Comparison of ENCODE assay signal across 8 mouse cellular contexts in the genomic region with DNA sequence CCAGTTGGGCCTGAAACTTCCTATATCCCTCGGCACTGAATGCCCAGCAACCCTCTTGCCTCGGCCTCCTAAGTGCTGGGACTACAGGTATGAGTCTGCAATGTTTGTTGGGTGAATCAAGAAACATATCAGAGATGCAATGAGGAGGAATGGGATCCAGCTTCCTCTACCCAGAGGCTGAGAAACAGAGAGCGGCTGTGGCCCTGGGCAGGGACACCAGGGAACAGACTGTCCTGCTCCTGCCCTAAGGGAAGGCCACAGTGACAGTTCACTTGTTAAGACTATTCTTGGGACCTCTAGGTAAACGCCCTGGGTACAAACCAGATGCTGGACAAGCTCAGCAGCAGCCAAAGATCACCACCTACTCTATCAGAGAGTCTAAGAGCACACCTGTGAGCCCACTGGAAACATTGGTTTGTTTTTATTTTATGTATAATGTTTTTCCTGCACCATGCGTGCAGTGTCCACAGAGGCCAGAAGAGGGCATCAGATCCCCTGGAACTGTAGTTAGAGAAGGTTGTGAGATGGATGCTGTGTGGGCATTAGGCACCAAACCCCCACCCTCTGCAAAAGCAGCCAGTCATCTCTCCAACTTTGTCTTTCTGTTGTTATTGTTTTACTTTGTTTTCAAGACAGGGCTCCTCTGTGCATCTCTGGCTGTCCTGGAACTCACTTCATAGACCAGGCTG. TPM values are rescaled to one million over a fixed set of nuclear protein-coding genes. Genes with fewer than 3 reads are reported as not detected.
A peak's percentile ranks its signal among the peaks of the same experiment; 100 is the strongest.
DNase-seq lines count a peak whose midpoint lies in the region; ATAC-seq and TF ChIP-seq lines count a peak whose summit lies in the region.

No protein-coding gene starts in this region.

- no peak overlapping the region for H3K27ac ChIP-seq in hindbrain, postnatal 0 days
- no peak overlapping the region for H3K27ac ChIP-seq in hindbrain, embryonic 13.5 days
- H3K27ac ChIP-seq in embryonic fibroblast, embryonic 13.5 days (ENCODE audit: insufficient read depth, low read length) = no peak overlapping the region

- H3K4me3 ChIP-seq in hindbrain, postnatal 0 days (ENCODE audit: low read length) = no peak overlapping the region
- H3K4me3 ChIP-seq in hindbrain, embryonic 13.5 days = no peak overlapping the region
- no peak overlapping the region for H3K4me3 ChIP-seq in embryonic fibroblast, embryonic 13.5 days (ENCODE audit: insufficient read depth, low read length)

- no peak overlapping the region for H3K4me2 ChIP-seq in hindbrain, postnatal 0 days (ENCODE audit: low read depth, low read length)
- H3K4me2 ChIP-seq in hindbrain, embryonic 13.5 days = no peak overlapping the region

- no peak for TF ChIP-seq POLR2A in embryonic fibroblast, embryonic 13.5 days (IDR thresholded peaks at IDR 0.05; ENCODE audit: low read depth, low read length)

- DNase-seq in hindbrain, postnatal 0 days (ENCODE audit: low spot score) = peak; percentile 48
- peak; percentile 73 for DNase-seq in CD4-positive, CD25-positive, alpha-beta regulatory T cell, adult 2 months (ENCODE audit: low read depth, low spot score)
- peak; percentile 49 for DNase-seq in R1 (ENCODE audit: low read depth, low spot score)
- DNase-seq in lung, postnatal 14 days = peak; percentile 76
- DNase-seq in testis, postnatal 10 days (ENCODE audit: low spot score) = peak; percentile 80
- no peak for DNase-seq in yolk sac, embryonic 10.5 days (ENCODE audit: low spot score)

- TF ChIP-seq CTCF in hindbrain, postnatal 0 days (IDR thresholded peaks at IDR 0.05; ENCODE audit: low read depth) = peak; percentile 81
- peak; percentile 64; the same call in 1 of the 2 replicates for TF ChIP-seq CTCF in embryonic fibroblast, embryonic 13.5 days (IDR thresholded peaks at IDR 0.05; ENCODE audit: borderline replicate concordance, insufficient read depth, low read length)

- no peaks in the 10 kb centered on the region for H3K4me1 ChIP-seq in hindbrain, postnatal 0 days (ENCODE audit: insufficient read depth, low read length)
- peaks cover 9% of the 10 kb centered on the region for H3K4me1 ChIP-seq in hindbrain, embryonic 13.5 days (replicated peaks)
- H3K4me1 ChIP-seq in embryonic fibroblast, embryonic 13.5 days (ENCODE audit: control insufficient read depth, insufficient read depth, low read length) = peaks cover 7% of the 10 kb centered on the region

- ATAC-seq in hindbrain, postnatal 0 days = 0 out of 2 replicates have a peak, but pooled peaks have one; percentile 31
- no peak for ATAC-seq in hindbrain, embryonic 13.5 days (ENCODE audit: low FRiP score)

- H3K9ac ChIP-seq in hindbrain, postnatal 0 days (replicated peaks; ENCODE audit: low read length) = no peak overlapping the region
- no peak overlapping the region for H3K9ac ChIP-seq in hindbrain, embryonic 13.5 days

- WGBS in hindbrain, postnatal 0 days = 65% methylated on average over 5 of the region's 5 CpGs
- 66% methylated on average over 5 of the region's 5 CpGs for WGBS in hindbrain, embryonic 13.5 days

- no peaks in the 10 kb centered on the region for H3K27me3 ChIP-seq in hindbrain, postnatal 0 days (ENCODE audit: insufficient read depth, low read length)
- no peaks in the 10 kb centered on the region for H3K27me3 ChIP-seq in hindbrain, embryonic 13.5 days

- peaks cover 12% of the 10 kb centered on the region for H3K36me3 ChIP-seq in hindbrain, postnatal 0 days (ENCODE audit: insufficient read depth, low read length)
- H3K36me3 ChIP-seq in hindbrain, embryonic 13.5 days = peaks cover 54% of the 10 kb centered on the region

- H3K9me3 ChIP-seq in hindbrain, postnatal 0 days (ENCODE audit: low read length) = no peaks in the 10 kb centered on the region
- H3K9me3 ChIP-seq in hindbrain, embryonic 13.5 days = no peaks in the 10 kb centered on the region

RNA-seq across cellular contexts. Expression of gene Gpx3, which starts 29.3 kb away (rescaled TPM):
- 28.5 and 30.5 TPM in 2 replicates for total RNA-seq in hindbrain, postnatal 0 days (2014; rRNA removed)
- 78.0 and 78.1 TPM in 2 replicates for polyA plus RNA-seq in hindbrain, postnatal 0 days (2015; fragmentation: Nextera tagmentation; extraction: Ambion mirVana)
- 50.2 and 54.0 TPM in 2 replicates for polyA plus RNA-seq in hindbrain, embryonic 13.5 days (2015; fragmentation: Nextera tagmentation; extraction: Ambion mirVana)
- 58.7 and 65.8 TPM in 2 replicates for polyA plus RNA-seq in embryonic fibroblast, embryonic 13.5 days (2011; ENCODE audit: insufficient read length, low read depth, missing spikeins)

RNA-seq across cellular contexts. Expression of gene Tnip1, which starts 31.2 kb away (rescaled TPM):
- 15.3 and 16.7 TPM in 2 replicates for total RNA-seq in hindbrain, postnatal 0 days (2014; rRNA removed)
- 17.1 and 19.8 TPM in 2 replicates for polyA plus RNA-seq in hindbrain, postnatal 0 days (2015; fragmentation: Nextera tagmentation; extraction: Ambion mirVana)
- 19.3 TPM in 2 replicates for polyA plus RNA-seq in hindbrain, embryonic 13.5 days (2015; fragmentation: Nextera tagmentation; extraction: Ambion mirVana)
- polyA plus RNA-seq in embryonic fibroblast, embryonic 13.5 days (2011; ENCODE audit: insufficient read length, low read depth, missing spikeins) = 14.4 and 18.4 TPM in 2 replicates
